Mouse (Mus musculus) ES-E14 (cell line): ENCODE results near the gene Pls1. TPM values are rescaled to one million over a fixed set of nuclear protein-coding genes. Genes with fewer than 3 reads are reported as not detected.

ENCODE experiments used
- DNase-seq: peaks from one replicate; pipeline ENCODE4 v3.0.0-alpha.2; 2013; ENCODE audit warnings: low read depth, low spot score
- H3K27ac ChIP-seq: 2 replicates; pipeline ENCODE4 v1.5.1; 2012; ENCODE audit warnings: low read depth, mild to moderate bottlenecking, low read length, moderate library complexity, mixed read lengths; ENCODE audit not compliant: poor library complexity, insufficient read depth, severe bottlenecking
- H3K36me3 ChIP-seq: 2 replicates; pipeline ENCODE4 v1.6.1; 2012; ENCODE audit warnings: mild to moderate bottlenecking, low read length, moderate library complexity, mixed read lengths; ENCODE audit not compliant: control insufficient read depth, poor library complexity, insufficient read depth, severe bottlenecking
- H3K4me1 ChIP-seq, 2 experiments: fragments of 150-350 bp in 1 of 2; sonication (generic) in 1 of 2; 2 replicates each; pipeline ENCODE4 v1.6.1; 2012; ENCODE audit warnings: low read length in 2 of 2, mild to moderate bottlenecking in 1 of 2, mixed read lengths in 1 of 2; ENCODE audit not compliant: control insufficient read depth in 2 of 2, insufficient read depth in 2 of 2, poor library complexity in 1 of 2
- H3K4me3 ChIP-seq, 2 experiments: fragments of 150-350 bp in 1 of 2; sonication (generic) in 1 of 2; 2 replicates each; pipeline ENCODE4 v1.5.1; 2012; ENCODE audit warnings: low read length in 2 of 2, low read depth in 1 of 2, mild to moderate bottlenecking in 1 of 2, mixed read lengths in 1 of 2; ENCODE audit not compliant: insufficient read depth in 1 of 2, poor library complexity in 1 of 2, severe bottlenecking in 1 of 2
- H3K9ac ChIP-seq: 2 replicates; pipeline ENCODE4 v1.6.1; 2012; ENCODE audit warnings: low read depth, mild to moderate bottlenecking, low read length, mixed read lengths; ENCODE audit not compliant: poor library complexity, insufficient read depth, severe bottlenecking
- H3K9me3 ChIP-seq: fragments of 150-350 bp; sonication (generic); 2 replicates; pipeline ENCODE4 v1.6.1; 2012; ENCODE audit warnings: low read depth, mild to moderate bottlenecking, low read length; ENCODE audit not compliant: control insufficient read depth, insufficient read depth
- CHD2 ChIP-seq: IDR thresholded peaks from 2 replicates; pipeline ENCODE4 v1.6.1; 2014; ENCODE audit warnings: mild to moderate bottlenecking, low read depth, low read length, inconsistent platforms
- HCFC1 ChIP-seq: IDR thresholded peaks from 2 replicates; pipeline ENCODE4 v1.6.1; 2012; ENCODE audit warnings: low read length, inconsistent platforms, borderline replicate concordance; ENCODE audit not compliant: insufficient read depth
- MAFK ChIP-seq: IDR thresholded peaks from 2 replicates; pipeline ENCODE4 v1.6.1; 2014; ENCODE audit warnings: mild to moderate bottlenecking, low read depth, low read length, inconsistent platforms; ENCODE audit not compliant: insufficient read depth
- ZC3H11A ChIP-seq: IDR thresholded peaks from 2 replicates; pipeline ENCODE4 v1.6.1; 2012; ENCODE audit warnings: low read depth, mild to moderate bottlenecking, inconsistent platforms, low read length, borderline replicate concordance
- ZNF384 ChIP-seq: IDR thresholded peaks from 2 replicates; pipeline ENCODE4 v1.6.1; 2012; ENCODE audit warnings: low read depth, low read length, inconsistent platforms
- in situ Hi-C, 2 experiments: fragments of 600-800 bp; cut with MboI; formaldehyde crosslinking; loops; one replicate each; pipeline ENCODE4 v1.15.1; 2025; ENCODE audit warnings: low sequenced_read_pairs in 2 of 2, inconsistent platforms in 1 of 2; ENCODE audit not compliant: unreplicated experiment in 2 of 2
- total RNA-seq: library from RNA; depleted of rRNA; stranded (reverse); fragments of 300-350 nt; gene quantifications from 2 replicates; pipeline ENCODE4 v1.2.3, GENCODE M21; 2012

Pls1 gene
- total RNA-seq, 1 experiment: 3.0 TPM

DNA sequence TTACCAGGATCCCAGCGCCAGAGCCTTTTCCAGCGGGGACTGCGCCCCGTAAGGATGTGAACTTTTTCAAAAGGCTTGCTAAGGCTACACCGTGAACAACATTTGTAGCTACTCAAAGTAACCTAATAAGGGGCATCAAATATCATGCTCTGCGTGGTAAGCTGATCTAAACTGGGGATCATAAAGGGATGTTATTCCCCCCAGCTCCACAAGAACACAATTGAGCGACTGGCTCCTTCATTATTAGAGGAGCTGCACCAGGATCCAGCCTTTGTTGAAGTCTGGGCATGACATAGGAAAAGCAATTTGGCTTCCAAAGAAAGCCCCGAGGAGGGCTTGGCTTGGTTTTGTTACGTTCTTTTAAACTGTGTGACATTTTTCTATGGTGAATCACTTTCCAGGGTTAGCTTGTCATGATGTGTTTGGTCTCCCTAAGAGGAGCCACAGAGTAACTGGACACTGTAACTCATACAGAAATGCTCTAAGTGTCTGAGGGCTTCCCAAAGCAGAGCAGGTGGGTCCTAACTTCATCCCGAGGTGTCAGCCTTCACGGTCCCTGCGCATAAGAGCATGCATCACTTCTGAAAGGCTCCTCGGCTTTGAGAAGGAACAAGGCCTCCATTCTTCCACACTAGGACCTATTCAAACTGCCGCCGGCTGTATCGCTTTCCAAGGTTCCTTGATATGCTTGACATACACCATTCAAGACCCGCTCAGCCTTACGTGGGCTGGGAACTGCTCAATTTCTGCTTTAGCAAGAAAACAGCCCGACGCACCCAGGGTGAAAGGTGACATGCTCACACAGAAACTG, 31.2 kb downstream of the Pls1 start:
- Histone ChIP-seq H3K27ac (no peak overlapping the region), H3K36me3 (no peaks in the 10 kb centered on the region), H3K9me3 (no peaks in the 10 kb centered on the region), H3K4me3 (no peak overlapping the region), H3K9ac (no peak overlapping the region), H3K4me1 (no peaks in the 10 kb centered on the region)
- no peak for DNase-seq
- in situ Hi-C loops: no loop called here
- TF ChIP-seq MAFK (no peak), CHD2 (no peak), ZC3H11A (no peak), HCFC1 (no peak), ZNF384 (no peak)

DNA sequence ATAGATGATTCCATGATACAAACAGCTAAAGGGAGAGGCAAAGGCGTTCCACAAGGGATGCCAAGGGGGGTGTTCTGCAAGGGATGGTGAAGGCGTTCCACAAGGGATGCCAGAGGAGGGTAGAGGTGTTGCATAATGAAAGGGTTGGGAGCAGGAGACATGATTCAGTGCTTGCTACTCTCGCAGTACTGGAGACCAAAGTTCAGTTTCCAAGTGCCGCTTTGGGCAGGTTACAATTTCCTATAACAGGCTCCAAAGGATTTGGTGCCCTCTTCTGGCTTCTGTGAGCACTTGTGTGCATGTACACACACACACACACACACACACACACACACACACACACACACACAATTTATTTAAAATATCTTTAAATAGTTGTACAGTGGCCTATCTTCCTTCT, 33.3 kb downstream of the Pls1 start:
- Histone ChIP-seq H3K27ac (no peak overlapping the region), H3K4me3 (no peak overlapping the region), H3K9me3 (no peaks in the 10 kb centered on the region), H3K4me1 (no peaks in the 10 kb centered on the region), H3K36me3 (no peaks in the 10 kb centered on the region), H3K9ac (no peak overlapping the region)
- DNase-seq: no peak
- in situ Hi-C loops: no loop called here
- no peak for TF ChIP-seq MAFK
- no peak for TF ChIP-seq ZNF384
- no peak for TF ChIP-seq CHD2
- TF ChIP-seq ZC3H11A: no peak
- no peak for TF ChIP-seq HCFC1

GRCm38 (mm10) chr9:95809596-95809995, 35.5 kb downstream of the Pls1 start:
- Histone ChIP-seq H3K9ac (no peak overlapping the region), H3K36me3 (no peaks in the 10 kb centered on the region), H3K9me3 (no peaks in the 10 kb centered on the region), H3K4me1 (peaks cover 0 to 4% of the 10 kb centered on the region in 2 experiments; a peak in 2 of 4 replicates), H3K4me3 (no peak overlapping the region), H3K27ac (no peak overlapping the region)
- no peak for TF ChIP-seq MAFK
- no peak for TF ChIP-seq CHD2
- in situ Hi-C loops: no loop called here
- DNase-seq: no peak

GRCm38 (mm10) chr9:95805449-95805848, 39.7 kb downstream of the Pls1 start:
- Histone ChIP-seq H3K9me3 (no peaks in the 10 kb centered on the region), H3K4me1 (peaks cover 0 to 4% of the 10 kb centered on the region in 2 experiments; a peak in 2 of 4 replicates), H3K36me3 (no peaks in the 10 kb centered on the region), H3K4me3 (peak overlapping the region; percentile 37 to 59), H3K27ac (no peak overlapping the region), H3K9ac (no peak overlapping the region; the same call in 1 of the 2 replicates)
- peak; percentile 51 for DNase-seq
- in situ Hi-C loops: no loop called here
- TF ChIP-seq ZC3H11A: no peak
- TF ChIP-seq HCFC1: no peak
- no peak for TF ChIP-seq CHD2
- no peak for TF ChIP-seq ZNF384
- no peak for TF ChIP-seq MAFK

- H3K4me1 ChIP-seq: peaks cover 0 to 4% of the 10 kb centered on the region in 2 experiments; a peak in 2 of 4 replicates
- no peak for DNase-seq
- no peak overlapping the region for H3K4me3 ChIP-seq
- no peak overlapping the region for H3K27ac ChIP-seq
- in situ Hi-C loops: no loop called here
- TF ChIP-seq ZNF384: no peak
- no peak for TF ChIP-seq MAFK
- TF ChIP-seq ZC3H11A: no peak
- no peak for TF ChIP-seq CHD2
- TF ChIP-seq HCFC1: no peak
- no peaks in the 10 kb centered on the region for H3K36me3 ChIP-seq
- H3K9me3 ChIP-seq: no peaks in the 10 kb centered on the region
- no peak overlapping the region for H3K9ac ChIP-seq
Observed at GRCm38 (mm10) chr9:95803783-95804182, 41.3 kb downstream of the Pls1 start.
